Mouse (Mus musculus) T-helper 1 cell (primary cell): ENCODE measurements around the gene Fam76b.

Experiments used
- in situ Hi-C: fragments of 300-600 bp; cut with MboI, MseI; formaldehyde crosslinking; loops from one replicate; pipeline ENCODE4 v1.15.1; 2025; ENCODE audit warnings: high pct_unique_total_duplicates

The Fam76b gene

GRCm38 (mm10) chr9:13827406-13828086 lies at the start of gene Fam76b:
Gene Fam76b (plus strand): TSS chr9:13827716.
- in situ Hi-C loops, result no loop called here

GRCm38 (mm10) chr9:13781985-13782384 lies 45.5 kb upstream of the Fam76b start:
- in situ Hi-C loops, result no loop called here

GRCm38 (mm10) chr9:13790864-13791263 lies 36.7 kb upstream of the Fam76b start:
- in situ Hi-C loops, result loop anchor here (5.0 kb wide), 1 partner anchor 564 kb away; no protein-coding TSS in a partner anchor

- in situ Hi-C loops, result loop anchor here (5.0 kb wide), 1 partner anchor 567 kb away; no protein-coding TSS in a partner anchor
These were observed 33.2 kb upstream of the Fam76b start for GRCm38 (mm10) chr9:13794302-13794701.

GRCm38 (mm10) chr9:13794756-13795155 lies 32.8 kb upstream of the Fam76b start:
- in situ Hi-C loops, result loop anchor here (5.0 kb wide), 1 partner anchor 567 kb away; no protein-coding TSS in a partner anchor

- in situ Hi-C loops, result loop anchor here (25.0 kb wide), 1 partner anchor 1533 kb away; no protein-coding TSS in a partner anchor
These were observed 23.0 kb upstream of the Fam76b start for GRCm38 (mm10) chr9:13804480-13804879.

GRCm38 (mm10) chr9:13806854-13807253 lies 20.7 kb upstream of the Fam76b start:
- in situ Hi-C loops, result loop anchor here (25.0 kb wide), 1 partner anchor 1530 kb away; no protein-coding TSS in a partner anchor

GRCm38 (mm10) chr9:13807657-13808056 lies 19.9 kb upstream of the Fam76b start:
- in situ Hi-C loops, result loop anchor here (25.0 kb wide), 1 partner anchor 1530 kb away; no protein-coding TSS in a partner anchor

GRCm38 (mm10) chr9:13809937-13810336 lies 17.6 kb upstream of the Fam76b start:
- in situ Hi-C loops, result loop anchor here (25.0 kb wide), 1 partner anchor 1527 kb away; no protein-coding TSS in a partner anchor

GRCm38 (mm10) chr9:13818369-13818768 lies 9.1 kb upstream of the Fam76b start:
- in situ Hi-C loops, result loop anchor here (25.0 kb wide), 1 partner anchor 1519 kb away; no protein-coding TSS in a partner anchor

GRCm38 (mm10) chr9:13820774-13821173 lies 6.7 kb upstream of the Fam76b start:
- in situ Hi-C loops, result loop anchor here (25.0 kb wide), 1 partner anchor 1517 kb away; no protein-coding TSS in a partner anchor

GRCm38 (mm10) chr9:13825896-13826295 lies 1.6 kb upstream of the Fam76b start:
- in situ Hi-C loops, result no loop called here

- in situ Hi-C loops, result no loop called here
These were observed 1.1 kb upstream of the Fam76b start for GRCm38 (mm10) chr9:13826391-13826805.

GRCm38 (mm10) chr9:13826832-13827405 lies 597 bp upstream of the Fam76b start, which contains the start of gene Cep57:
Gene Cep57 (minus strand): TSS chr9:13827107.
- in situ Hi-C loops, result no loop called here

GRCm38 (mm10) chr9:13828087-13828441 lies 548 bp downstream of the Fam76b start:
- in situ Hi-C loops, result no loop called here

GRCm38 (mm10) chr9:13835256-13835655 lies 7.7 kb downstream of the Fam76b start:
- in situ Hi-C loops, result loop anchor here (10.0 kb wide), 1 partner anchor 960 kb away; no protein-coding TSS in a partner anchor

GRCm38 (mm10) chr9:13836726-13837125 lies 9.2 kb downstream of the Fam76b start:
- in situ Hi-C loops, result loop anchor here (10.0 kb wide), 1 partner anchor 958 kb away; no protein-coding TSS in a partner anchor

GRCm38 (mm10) chr9:13847591-13847990 lies 20.1 kb downstream of the Fam76b start:
- in situ Hi-C loops, result no loop called here

GRCm38 (mm10) chr9:13848481-13849480 lies 21.3 kb downstream of the Fam76b start:
- in situ Hi-C loops, result no loop called here

GRCm38 (mm10) chr9:13853876-13854275 lies 26.4 kb downstream of the Fam76b start:
- in situ Hi-C loops, result no loop called here

GRCm38 (mm10) chr9:13856247-13856646 lies 28.7 kb downstream of the Fam76b start:
- in situ Hi-C loops, result no loop called here
